Mouse (Mus musculus): ENCODE data around the gene Irx5. TPM values are rescaled to one million over a fixed set of nuclear protein-coding genes. Genes with fewer than 3 reads are reported as not detected.

Gene Irx5
- total RNA-seq, 1 experiment from 2014 or later, result not detected

- ATAC-seq (replicated peaks in 1 of 2; ENCODE audit: insufficient read depth in 1 of 2, low FRiP score in 2 of 2, low TSS enrichment in 1 of 2, low read depth in 1 of 2, poor library complexity in 2 of 2, severe bottlenecking in 2 of 2), result no peak
Observed at GRCm38 (mm10) chr8:92387893-92388292, 30.5 kb downstream of the Irx5 start.

- ATAC-seq (replicated peaks in 1 of 2; ENCODE audit: insufficient read depth in 1 of 2, low FRiP score in 2 of 2, low TSS enrichment in 1 of 2, low read depth in 1 of 2, poor library complexity in 2 of 2, severe bottlenecking in 2 of 2), result no peak
Observed at GRCm38 (mm10) chr8:92404218-92404617, 46.8 kb downstream of the Irx5 start.

- ATAC-seq (replicated peaks in 1 of 2; ENCODE audit: insufficient read depth in 1 of 2, low FRiP score in 2 of 2, low TSS enrichment in 1 of 2, low read depth in 1 of 2, poor library complexity in 2 of 2, severe bottlenecking in 2 of 2), result no peak
Observed at GRCm38 (mm10) chr8:92408092-92408491, 50.7 kb downstream of the Irx5 start.

GRCm38 (mm10) chr8:92413583-92413982, 56.2 kb downstream of the Irx5 start:
- ATAC-seq (replicated peaks in 1 of 2; ENCODE audit: insufficient read depth in 1 of 2, low FRiP score in 2 of 2, low TSS enrichment in 1 of 2, low read depth in 1 of 2, poor library complexity in 2 of 2, severe bottlenecking in 2 of 2), result no peak

- ATAC-seq (replicated peaks in 1 of 2; ENCODE audit: insufficient read depth in 1 of 2, low FRiP score in 2 of 2, low TSS enrichment in 1 of 2, low read depth in 1 of 2, poor library complexity in 2 of 2, severe bottlenecking in 2 of 2), result no peak
Observed at GRCm38 (mm10) chr8:92420666-92421065, 63.2 kb downstream of the Irx5 start.

All from hematopoietic stem cell, adult 5-6 weeks (primary cell).